Mouse (Mus musculus) kidney, adult 2 months (tissue): ENCODE data around the gene Dennd2d.

Experiments
- CTCF ChIP-seq: fragments of 200-500 bp; conservative IDR thresholded peaks from 2 replicates; pipeline ENCODE4 v1.5.1; 2011; ENCODE audit warnings: low read depth, mild to moderate bottlenecking, control low read depth, low read length, moderate library complexity, mixed read lengths; ENCODE audit not compliant: insufficient read depth, insufficient read length
- POLR2A ChIP-seq: fragments of 200-500 bp; IDR thresholded peaks from one replicate; pipeline ENCODE4 v1.6.1; 2011; ENCODE audit warnings: low read depth, low read length, control low read depth

DNA sequence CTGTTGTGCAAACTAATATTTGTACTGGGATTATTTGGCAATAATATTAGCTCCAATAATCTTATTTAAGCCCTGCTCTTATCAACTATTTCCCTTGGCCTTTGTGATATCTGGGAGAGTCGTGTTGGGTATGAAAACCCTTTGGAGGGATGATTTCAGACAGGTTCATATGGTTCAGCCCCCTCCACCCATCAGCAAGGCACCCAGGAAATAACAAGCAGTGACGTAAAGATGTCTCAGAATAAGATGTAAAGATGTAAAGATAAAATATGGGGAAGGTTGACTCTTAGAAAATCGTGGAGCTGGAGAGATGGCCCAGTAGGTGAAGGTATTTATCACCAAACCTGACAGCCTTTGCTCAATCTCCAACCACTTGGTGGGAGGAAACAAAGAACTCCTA is 19.7 kb upstream of the Dennd2d start:
- no peak for TF ChIP-seq CTCF
- no peak for TF ChIP-seq POLR2A
